Mouse (Mus musculus): Measurements from ENCODE around the gene Acad9. TPM values are rescaled to one million over a fixed set of nuclear protein-coding genes. Genes with fewer than 3 reads are reported as not detected.
"Not testable (repeated sequence)": the region's sequence is repeated elsewhere in the genome, so short reads cannot be mapped to it uniquely, and the experiment has no call there.

Gene Acad9
- total RNA-seq, 2 experiments from 2014 or later = 4.2 to 5.0 TPM

DNA sequence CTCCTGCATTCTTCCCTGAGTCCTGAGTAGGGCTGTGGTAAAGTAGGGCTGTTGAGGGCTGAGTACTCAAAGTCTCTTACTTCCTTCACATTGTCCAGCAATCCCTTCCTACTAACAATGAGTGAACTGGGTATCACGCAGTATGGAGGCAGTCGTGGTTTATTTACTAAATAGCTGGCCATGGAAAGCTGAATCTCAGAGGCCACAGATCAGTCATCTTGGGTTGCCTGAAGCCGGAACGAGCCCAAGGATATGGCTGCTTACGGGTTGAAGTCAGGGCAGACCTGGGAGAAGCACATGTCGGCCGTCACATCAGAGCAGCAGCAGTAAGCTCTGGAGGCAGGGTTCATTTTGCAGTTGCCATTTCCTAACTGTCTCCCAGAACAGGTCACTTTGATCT is 17.6 kb downstream of the Acad9 start:
- ATAC-seq (replicated peaks; ENCODE audit: low FRiP score, poor library complexity, severe bottlenecking) = no peak

DNA sequence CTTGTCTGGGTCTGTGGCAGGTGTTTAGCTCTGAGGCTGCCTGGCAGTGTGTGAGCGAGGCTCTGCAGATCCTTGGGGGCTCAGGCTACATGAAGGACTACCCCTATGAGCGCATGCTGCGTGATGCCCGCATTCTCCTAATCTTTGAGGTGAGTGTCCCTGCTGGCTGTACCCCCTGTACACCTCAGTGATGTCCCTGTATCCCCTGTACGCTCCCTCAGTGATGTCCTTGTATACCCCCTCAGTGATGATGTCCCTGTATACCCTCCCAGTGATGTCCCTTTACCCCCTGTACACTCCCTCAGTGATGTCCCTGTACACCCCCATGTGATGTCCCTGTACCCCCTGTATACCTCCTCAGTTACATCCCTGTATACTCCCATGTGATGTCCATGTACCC is 19.6 kb downstream of the Acad9 start:
- no peak for ATAC-seq (replicated peaks; ENCODE audit: low FRiP score, poor library complexity, severe bottlenecking)

DNA sequence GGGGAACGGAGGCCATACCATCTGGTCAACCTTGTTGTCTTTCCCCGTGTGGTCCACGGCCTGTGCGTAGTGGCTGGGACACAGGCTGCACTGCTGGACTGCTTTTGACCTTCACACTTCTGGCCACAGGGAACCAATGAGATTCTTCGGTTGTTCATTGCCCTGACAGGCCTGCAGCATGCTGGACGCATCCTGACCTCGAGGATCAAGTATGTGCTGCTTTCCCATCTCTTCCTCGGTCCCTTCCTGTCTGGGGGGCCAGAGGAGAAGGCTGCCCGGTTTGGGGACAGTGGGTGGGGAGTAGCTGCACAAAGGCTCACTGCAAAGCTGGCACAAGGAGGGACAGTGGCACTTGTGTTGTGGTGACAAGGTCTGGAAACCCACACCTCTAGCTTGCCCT is 21.8 kb downstream of the Acad9 start:
- no peak for ATAC-seq (replicated peaks; ENCODE audit: low FRiP score, poor library complexity, severe bottlenecking)

DNA sequence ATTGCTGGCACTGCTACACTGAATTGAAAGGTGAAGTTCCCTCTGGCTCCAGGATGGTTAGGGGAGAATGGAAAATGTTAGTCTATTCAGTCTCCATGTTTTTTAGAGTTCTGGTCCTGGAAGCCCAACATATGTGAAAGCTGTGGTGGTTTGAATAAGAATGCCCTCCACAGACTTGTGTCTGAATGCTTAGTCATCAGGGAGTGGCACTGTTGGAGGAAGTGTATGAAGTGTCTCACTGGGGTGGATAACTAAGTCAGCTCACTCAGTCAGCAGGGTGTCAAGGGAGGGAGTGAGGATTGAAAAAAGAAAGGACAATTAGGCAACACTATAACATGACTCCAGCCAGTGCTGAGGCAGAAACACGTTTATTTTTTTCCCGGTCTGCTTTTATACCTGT is 29.6 kb downstream of the Acad9 start:
- no peak for ATAC-seq (replicated peaks; ENCODE audit: low FRiP score, poor library complexity, severe bottlenecking)

DNA sequence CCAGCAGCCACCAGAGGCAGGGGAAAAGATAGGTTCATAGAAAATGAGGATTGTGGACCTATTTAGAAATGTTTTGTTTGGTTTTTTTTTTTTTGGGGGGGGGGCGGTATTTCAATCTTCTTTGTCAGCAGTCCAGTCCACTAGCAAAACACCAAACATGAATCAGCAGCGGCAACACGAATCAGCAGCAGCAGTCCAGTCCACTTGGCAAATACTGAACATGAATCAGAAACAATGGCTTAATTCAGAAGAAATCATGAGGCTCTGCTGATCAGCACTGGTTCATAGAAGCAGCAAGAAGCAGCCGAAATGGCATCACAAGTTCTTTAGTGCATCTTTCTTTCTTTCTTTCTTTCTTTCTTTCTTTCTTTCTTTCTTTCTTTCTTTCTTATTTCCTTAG is 50.3 kb downstream of the Acad9 start:
- no peak for ATAC-seq (replicated peaks; ENCODE audit: low FRiP score, poor library complexity, severe bottlenecking)

DNA sequence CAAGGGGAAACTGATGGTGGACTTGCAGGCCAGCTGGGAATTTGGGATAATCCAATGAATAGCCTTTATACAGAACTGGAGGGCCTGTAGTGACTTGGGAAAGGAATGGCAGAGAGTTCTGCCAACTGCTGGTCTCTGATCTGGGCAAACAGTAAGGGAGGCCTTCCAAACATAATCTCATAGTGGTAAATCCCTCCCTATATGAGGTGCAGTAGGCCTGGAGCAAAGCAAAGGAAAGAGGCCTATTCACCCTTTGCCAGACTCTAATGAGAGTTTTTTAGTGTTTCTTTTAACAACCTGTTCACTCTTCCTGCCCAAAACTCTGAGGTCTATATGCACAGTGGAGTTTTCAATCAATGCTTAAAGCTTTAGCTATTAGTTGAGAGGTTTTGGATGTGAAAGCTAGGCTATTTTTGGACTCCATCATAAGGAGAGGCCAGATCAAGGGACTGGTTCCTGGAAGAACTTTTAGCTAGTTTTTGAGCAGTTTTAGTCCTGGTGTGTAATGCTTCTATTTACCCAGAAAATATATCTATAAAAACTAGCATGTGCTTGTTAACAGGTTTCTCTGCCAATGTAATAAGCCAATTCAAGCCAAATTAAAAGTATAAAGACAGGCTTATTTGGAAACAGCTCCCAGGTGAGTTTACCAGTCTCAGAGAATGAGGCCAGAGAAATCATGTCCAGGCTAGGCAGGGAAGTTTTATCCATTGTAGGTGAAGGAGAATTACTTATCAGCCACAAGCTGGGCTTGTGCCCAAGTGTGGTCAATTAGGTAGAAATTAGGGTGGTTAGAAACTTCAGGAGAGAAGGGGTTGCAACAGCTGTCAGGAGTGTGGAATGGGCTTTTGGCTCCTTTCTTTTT is 54.1 kb downstream of the Acad9 start:
- ATAC-seq (replicated peaks; ENCODE audit: low FRiP score, poor library complexity, severe bottlenecking) = no peak

DNA sequence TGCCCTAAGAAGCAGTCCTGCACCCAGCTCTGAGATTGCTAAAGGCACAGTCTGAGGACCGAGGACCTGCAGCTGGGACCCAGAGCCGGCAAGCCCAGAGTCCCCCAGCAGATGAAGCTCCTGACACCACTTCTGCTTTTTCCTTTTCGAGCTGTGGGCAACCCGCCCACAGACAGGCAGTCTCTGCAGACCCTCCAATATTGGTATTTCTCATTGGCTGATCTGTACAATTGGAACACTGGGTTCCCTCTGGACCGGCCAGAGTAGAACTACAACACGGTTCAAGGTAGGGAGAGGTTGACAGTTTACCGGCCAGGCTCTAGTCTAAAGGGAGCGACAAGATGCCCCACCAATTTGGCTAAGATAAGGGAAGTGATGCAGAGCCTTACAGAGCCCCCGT is 60.4 kb downstream of the Acad9 start:
- not testable (repeated sequence) for ATAC-seq (replicated peaks; ENCODE audit: low FRiP score, poor library complexity, severe bottlenecking)

DNA sequence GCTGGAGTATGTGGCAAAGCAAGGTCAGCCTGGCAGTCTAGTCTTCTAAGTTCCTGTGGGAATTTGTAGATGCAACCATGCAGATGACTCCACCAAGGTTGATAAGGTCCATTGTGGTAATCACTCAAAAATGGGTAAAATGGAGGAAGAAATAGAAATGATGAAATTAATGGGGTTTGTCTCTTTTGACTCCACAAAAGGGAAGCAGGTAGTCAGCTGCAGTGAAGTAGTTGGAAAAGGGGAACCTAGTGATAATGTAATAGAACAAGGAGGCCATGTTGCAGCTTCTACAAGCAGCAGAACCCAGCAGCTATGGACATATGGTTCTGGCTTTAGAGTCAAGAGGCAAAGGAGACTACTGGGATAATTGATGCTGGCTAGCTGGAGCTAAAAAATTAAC is 70.4 kb downstream of the Acad9 start:
- ATAC-seq (replicated peaks; ENCODE audit: low FRiP score, poor library complexity, severe bottlenecking) = no peak

DNA sequence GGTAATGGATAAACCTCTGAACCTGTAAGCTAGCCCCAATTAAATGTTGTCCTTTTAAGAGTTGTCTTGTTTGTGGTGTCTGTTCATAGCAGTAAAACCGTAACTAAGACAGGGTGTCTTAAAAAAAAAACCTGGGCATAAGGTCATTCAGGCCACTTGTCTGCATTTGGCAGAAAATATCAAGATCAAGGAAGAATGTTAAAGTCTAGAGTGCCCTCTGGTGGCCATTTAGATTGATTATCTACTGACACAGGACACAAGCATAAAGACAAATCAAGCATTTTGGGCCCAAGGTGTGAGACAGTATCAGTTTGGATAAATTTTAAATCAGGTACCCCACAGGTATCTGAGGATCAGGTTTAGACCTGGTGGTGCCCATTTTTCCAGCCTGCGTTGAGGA is 71.8 kb downstream of the Acad9 start:
- no peak for ATAC-seq (replicated peaks; ENCODE audit: low FRiP score, poor library complexity, severe bottlenecking)

DNA sequence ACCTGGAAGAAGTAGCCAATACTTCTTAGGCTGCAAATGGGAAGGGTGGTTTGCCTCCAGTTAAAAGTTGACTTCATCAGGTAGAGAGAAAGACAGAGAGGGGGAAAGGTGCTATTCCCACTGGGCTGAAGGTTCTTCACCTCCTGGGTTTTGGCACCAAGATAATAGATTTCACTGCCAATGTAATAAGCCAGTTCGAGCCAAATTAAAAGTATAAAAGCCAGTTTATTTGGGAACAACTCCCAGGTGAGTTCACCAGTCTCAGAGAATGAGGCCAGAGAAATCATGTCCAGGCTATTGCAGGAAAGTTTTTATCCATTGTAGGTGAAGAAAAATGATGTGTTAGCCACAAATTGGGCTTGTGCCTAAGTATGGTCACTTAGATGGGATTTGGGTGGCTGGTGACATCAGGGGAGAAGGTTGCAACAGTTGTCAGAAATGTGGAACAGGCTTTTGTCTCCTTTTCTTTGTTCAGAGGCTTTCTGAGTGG is 72.4 kb downstream of the Acad9 start:
- ATAC-seq (replicated peaks; ENCODE audit: low FRiP score, poor library complexity, severe bottlenecking) = no peak

DNA sequence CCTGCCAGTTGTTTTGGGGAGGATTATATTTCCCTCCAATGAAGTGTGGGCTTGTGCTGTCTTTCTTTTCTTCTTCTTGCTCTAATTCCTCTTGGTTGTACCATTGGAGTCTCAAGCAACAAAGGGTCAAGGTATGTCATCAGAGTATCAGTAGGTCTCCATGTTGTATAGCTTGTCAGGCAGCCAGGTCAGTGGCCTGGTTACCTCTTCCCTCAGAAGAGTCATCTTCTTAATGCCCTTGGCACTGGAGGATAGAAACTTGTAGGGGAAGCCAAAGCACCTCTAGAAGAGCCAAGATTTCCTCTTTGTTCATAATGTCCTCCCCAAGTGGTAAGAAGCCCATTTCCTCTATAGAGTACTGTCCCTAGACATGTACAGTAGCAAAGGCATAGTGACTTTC is 73.2 kb downstream of the Acad9 start:
- no peak for ATAC-seq (replicated peaks; ENCODE audit: low FRiP score, poor library complexity, severe bottlenecking)

Other genes with a start within 250 kb of the Acad9 start
- gene Dcun1d1, start 128.5 kb upstream of the Acad9 start, total RNA-seq (2015; ENCODE audit: low replicate concordance) = 237 and 278 TPM in 2 replicates
- 289 and 306 TPM in 2 replicates for gene Dcun1d1, start 128.5 kb upstream of the Acad9 start, total RNA-seq (2017; ENCODE audit: low replicate concordance)
- 2.1 and 11.3 TPM in 2 replicates for gene Mccc1, start 65.3 kb upstream of the Acad9 start, total RNA-seq (2015; ENCODE audit: low replicate concordance)
- gene Mccc1, start 65.3 kb upstream of the Acad9 start, total RNA-seq (2017; ENCODE audit: low replicate concordance) = 2.1 and 7.3 TPM in 2 replicates
- gene Ccdc144b, start 12.4 kb upstream of the Acad9 start, total RNA-seq (2015; ENCODE audit: low replicate concordance) = not detected in 2 replicates
- 0.26 and 1.1 TPM in 2 replicates for gene Ccdc144b, start 12.4 kb upstream of the Acad9 start, total RNA-seq (2017; ENCODE audit: low replicate concordance)
- gene D3Ertd254e, start 85.0 kb downstream of the Acad9 start, total RNA-seq (2015; ENCODE audit: low replicate concordance) = under 0.01 and 1.0 TPM in 2 replicates
- gene D3Ertd254e, start 85.0 kb downstream of the Acad9 start, total RNA-seq (2017; ENCODE audit: low replicate concordance) = 0.28 and 1.1 TPM in 2 replicates
- gene Qrfpr, start 156.3 kb downstream of the Acad9 start, total RNA-seq (2015; ENCODE audit: low replicate concordance) = not detected in 2 replicates
- gene Qrfpr, start 156.3 kb downstream of the Acad9 start, total RNA-seq (2017; ENCODE audit: low replicate concordance) = not detected in 2 replicates